Mouse (Mus musculus): ENCODE results near the gene Tapbpl. TPM values are rescaled to one million over a fixed set of nuclear protein-coding genes. Genes with fewer than 3 reads are reported as not detected.

Gene Tapbpl
- polyA plus RNA-seq, 1 experiment from 2014 or later: 1.8 TPM

DNA sequence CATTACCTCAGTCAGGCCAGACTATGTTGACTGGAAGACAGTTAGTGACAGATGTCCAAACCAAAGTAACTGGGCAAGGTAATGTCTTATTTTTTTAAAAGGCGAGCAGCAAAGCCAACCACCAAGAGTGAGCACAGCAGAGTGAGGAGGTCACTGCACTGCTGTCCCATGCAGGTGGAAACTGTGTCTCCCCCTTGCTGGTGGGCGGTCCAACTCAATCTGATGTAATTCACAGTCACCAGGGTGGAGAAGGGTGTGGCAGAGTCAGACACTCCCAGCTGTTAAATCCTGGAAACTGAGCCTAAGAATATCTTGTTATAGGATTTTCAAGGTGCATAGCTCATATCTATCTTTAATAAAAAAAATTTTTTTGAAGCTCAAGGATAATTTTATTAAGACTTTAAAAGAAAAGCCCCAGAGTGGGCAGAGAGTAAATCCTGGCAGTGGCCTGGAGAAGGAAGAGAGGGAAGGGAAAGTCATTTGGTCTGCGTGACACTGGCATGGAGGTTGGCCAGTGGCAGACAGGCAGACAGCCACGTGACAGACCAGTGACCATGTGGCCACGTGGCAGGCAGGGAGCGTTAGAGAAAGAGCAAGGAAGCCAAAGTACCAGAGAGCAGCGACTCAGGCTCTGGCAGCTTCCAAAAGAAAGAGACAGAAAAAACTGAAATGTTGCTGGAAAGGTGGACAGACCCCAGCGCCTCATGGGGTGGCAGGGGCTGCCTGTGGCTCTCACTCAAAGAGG, 24.7 kb upstream of the Tapbpl start:
- H3K27me3 ChIP-seq (ENCODE audit: low read depth, poor library complexity, severe bottlenecking): no peaks in the 10 kb centered on the region

DNA sequence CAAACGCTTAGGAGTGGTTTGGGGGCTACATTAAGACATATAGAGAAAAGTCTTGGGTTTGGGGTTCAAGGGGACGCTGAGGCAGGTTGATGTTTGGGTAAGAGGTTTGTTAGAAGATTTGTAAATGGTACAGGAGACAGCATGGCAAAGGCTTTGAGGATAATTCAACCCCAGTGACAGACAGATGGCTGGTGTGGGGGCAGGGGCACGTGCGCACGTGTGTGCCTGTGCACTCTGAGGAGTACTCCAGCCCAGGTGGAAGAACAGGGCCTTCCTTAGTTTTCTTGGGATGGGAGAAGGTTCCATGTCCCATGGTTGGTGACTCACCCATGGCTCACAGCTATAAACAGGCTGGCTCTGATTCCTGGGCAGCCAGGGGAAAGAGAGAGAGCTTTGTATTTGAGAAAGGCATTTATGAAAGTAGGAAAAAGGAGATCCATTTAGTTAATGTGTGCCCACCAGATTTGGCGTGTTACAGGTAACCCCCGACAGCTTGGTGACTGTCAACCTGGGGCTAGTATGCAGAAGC, 23.9 kb upstream of the Tapbpl start:
- Histone ChIP-seq H3K27ac (no peak overlapping the region), H3K4me1 (0 out of 2 replicates have a peak, but pooled peaks cover 3% of the 10 kb centered on the region), H3K9me3 (replicated peaks) (no peaks in the 10 kb centered on the region), H3K36me3 (no peaks in the 10 kb centered on the region), H3K27me3 (ENCODE audit: low read depth, poor library complexity, severe bottlenecking) (no peaks in the 10 kb centered on the region), H3K4me3 (no peak overlapping the region)
- WGBS: 87% methylated on average over 7 of the region's 7 CpGs
- no peak for DNase-seq (ENCODE audit: low spot score)

More for the DNA sequence above, 24.7 kb upstream of the Tapbpl start:
- 81% methylated on average over 8 of the region's 8 CpGs for WGBS
- no peak for DNase-seq (ENCODE audit: low spot score)
- no peaks in the 10 kb centered on the region for H3K9me3 ChIP-seq (replicated peaks)
- no peaks in the 10 kb centered on the region for H3K36me3 ChIP-seq
- H3K27ac ChIP-seq: no peak overlapping the region
- 0 out of 2 replicates have a peak, but pooled peaks cover 3% of the 10 kb centered on the region for H3K4me1 ChIP-seq
- no peak overlapping the region for H3K4me3 ChIP-seq

DNA sequence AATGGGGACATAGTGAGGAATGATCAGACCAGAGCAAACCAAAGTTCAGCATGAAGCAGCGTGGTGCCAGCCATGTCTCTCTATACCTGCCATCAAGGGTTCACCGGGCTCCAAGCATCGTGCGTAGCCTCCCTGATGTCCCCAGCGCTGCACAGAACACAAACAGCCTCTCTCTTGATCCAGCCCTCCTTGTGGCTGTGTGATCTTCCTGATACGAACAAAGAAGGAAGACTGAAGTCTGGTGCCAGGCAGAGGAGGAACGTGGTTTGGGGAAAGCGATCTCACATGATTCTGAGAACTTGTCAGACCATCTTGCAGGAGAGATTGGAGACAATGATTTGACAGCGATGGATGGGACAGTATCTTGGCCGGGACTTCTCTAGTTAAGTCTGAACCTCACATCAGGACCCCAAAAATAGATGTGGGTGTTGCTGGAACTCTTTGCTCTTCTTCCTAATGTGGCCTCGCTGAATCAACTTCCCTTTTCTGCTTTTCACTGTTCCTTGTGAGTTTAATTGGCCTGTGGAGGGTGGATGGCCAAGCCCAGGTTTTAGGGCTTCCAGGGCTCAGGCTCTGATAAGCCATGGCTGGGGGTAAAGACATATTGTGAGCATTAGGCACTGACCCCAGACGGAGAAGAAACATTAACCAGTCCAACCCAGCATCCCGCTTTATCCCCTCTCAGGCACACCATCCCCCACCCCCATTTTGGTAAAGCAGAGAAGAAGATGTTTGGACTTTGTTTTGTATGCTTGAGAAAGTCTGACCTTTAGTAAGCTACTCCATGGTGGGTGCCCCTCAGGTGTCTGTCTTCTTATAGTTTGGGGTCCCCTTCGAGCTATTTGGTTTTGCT, 22.4 kb upstream of the Tapbpl start:
- no peaks in the 10 kb centered on the region for H3K27me3 ChIP-seq (ENCODE audit: low read depth, poor library complexity, severe bottlenecking)
- H3K9me3 ChIP-seq (replicated peaks): no peaks in the 10 kb centered on the region
- 84% methylated on average over 14 of the region's 14 CpGs for WGBS
- 0 out of 2 replicates have a peak, but pooled peaks cover 3% of the 10 kb centered on the region for H3K4me1 ChIP-seq
- H3K27ac ChIP-seq: no peak overlapping the region
- H3K36me3 ChIP-seq: no peaks in the 10 kb centered on the region
- no peak overlapping the region for H3K4me3 ChIP-seq
- no peak for DNase-seq (ENCODE audit: low spot score)

GRCm38 (mm10) chr6:125252711-125253110, 21.1 kb upstream of the Tapbpl start:
- H3K27ac ChIP-seq: no peak overlapping the region
- H3K9me3 ChIP-seq (replicated peaks): no peaks in the 10 kb centered on the region
- H3K27me3 ChIP-seq (ENCODE audit: low read depth, poor library complexity, severe bottlenecking): no peaks in the 10 kb centered on the region
- 0 out of 2 replicates have a peak, but pooled peaks cover 1% of the 10 kb centered on the region for H3K4me1 ChIP-seq
- no peaks in the 10 kb centered on the region for H3K36me3 ChIP-seq
- WGBS: 94% methylated on average over 8 of the region's 8 CpGs
- DNase-seq (ENCODE audit: low spot score): no peak
- H3K4me3 ChIP-seq: no peak overlapping the region

- Histone ChIP-seq H3K27me3 (ENCODE audit: low read depth, poor library complexity, severe bottlenecking) (no peaks in the 10 kb centered on the region), H3K4me3 (no peak overlapping the region), H3K4me1 (no peaks in the 10 kb centered on the region), H3K9me3 (replicated peaks) (no peaks in the 10 kb centered on the region), H3K36me3 (no peaks in the 10 kb centered on the region), H3K27ac (no peak overlapping the region)
- WGBS: 90% methylated on average over 3 of the region's 3 CpGs
- DNase-seq (ENCODE audit: low spot score): no peak
Observed at GRCm38 (mm10) chr6:125252285-125252684, 20.6 kb upstream of the Tapbpl start.

- H3K36me3 ChIP-seq: no peaks in the 10 kb centered on the region
- WGBS: 23% methylated on average over 1 of the region's 1 CpGs
Observed at GRCm38 (mm10) chr6:125244551-125244950, 12.9 kb upstream of the Tapbpl start.

DNA sequence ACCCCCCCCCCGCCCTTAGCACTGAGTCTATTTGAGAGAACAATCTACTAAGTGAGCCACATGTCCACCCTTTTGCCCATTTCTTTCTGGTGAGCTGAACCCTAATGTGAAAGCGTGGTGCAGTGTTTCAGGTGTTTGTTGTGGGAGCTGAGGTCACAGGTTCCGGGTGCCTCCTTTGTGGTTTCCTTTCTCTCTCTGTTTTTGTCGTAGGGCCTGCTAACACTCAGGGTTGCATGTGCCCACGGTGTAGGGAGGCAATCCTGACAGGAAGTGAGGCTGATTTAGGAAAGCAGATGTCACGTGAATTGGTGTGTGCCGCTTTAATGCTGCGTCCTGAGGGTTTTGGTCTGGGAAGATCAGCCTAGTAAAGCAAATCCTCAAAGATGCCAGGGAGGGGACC, 9.9 kb upstream of the Tapbpl start:
- WGBS: 93% methylated on average over 8 of the region's 8 CpGs

More at GRCm38 (mm10) chr6:125244551-125244950, 12.9 kb upstream of the Tapbpl start:
- H3K4me3 ChIP-seq: no peak overlapping the region
- DNase-seq (ENCODE audit: low spot score): no peak
- H3K27ac ChIP-seq: no peak overlapping the region
- H3K4me1 ChIP-seq: no peaks in the 10 kb centered on the region
- no peaks in the 10 kb centered on the region for H3K9me3 ChIP-seq (replicated peaks)
- H3K27me3 ChIP-seq (ENCODE audit: low read depth, poor library complexity, severe bottlenecking): no peaks in the 10 kb centered on the region

DNA sequence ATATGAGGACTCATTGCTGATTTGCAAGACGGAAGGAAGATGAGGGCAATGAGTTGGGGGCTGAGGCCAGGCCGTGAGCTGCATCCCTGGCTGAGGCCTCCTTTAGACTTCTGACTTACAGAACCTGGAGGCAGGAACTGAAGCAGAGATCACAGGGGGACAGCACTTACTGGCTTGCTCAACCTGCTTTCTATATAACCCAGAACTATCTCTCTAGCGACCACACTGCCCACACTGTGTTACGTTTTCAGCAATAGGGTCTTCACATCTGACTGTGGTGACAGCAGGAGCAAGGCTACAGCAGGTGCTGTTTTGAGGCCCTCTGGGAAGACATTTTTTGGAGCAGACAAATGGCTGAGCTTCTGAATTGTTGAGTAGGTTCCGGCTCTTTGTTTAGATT, 9.0 kb upstream of the Tapbpl start:
- H3K4me3 ChIP-seq: no peak overlapping the region
- no peaks in the 10 kb centered on the region for H3K27me3 ChIP-seq (ENCODE audit: low read depth, poor library complexity, severe bottlenecking)
- H3K27ac ChIP-seq: no peak overlapping the region
- H3K9me3 ChIP-seq (replicated peaks): no peaks in the 10 kb centered on the region
- no peaks in the 10 kb centered on the region; the same call in 1 of the 2 replicates for H3K4me1 ChIP-seq
- H3K36me3 ChIP-seq: no peaks in the 10 kb centered on the region
- 91% methylated on average over 5 of the region's 5 CpGs for WGBS
- no peak for DNase-seq (ENCODE audit: low spot score)

More for the DNA sequence above, 9.9 kb upstream of the Tapbpl start:
- no peaks in the 10 kb centered on the region for H3K9me3 ChIP-seq (replicated peaks)
- no peak overlapping the region for H3K4me3 ChIP-seq
- H3K36me3 ChIP-seq: no peaks in the 10 kb centered on the region
- no peaks in the 10 kb centered on the region; the same call in 1 of the 2 replicates for H3K4me1 ChIP-seq
- DNase-seq (ENCODE audit: low spot score): no peak
- H3K27ac ChIP-seq: no peak overlapping the region
- no peaks in the 10 kb centered on the region for H3K27me3 ChIP-seq (ENCODE audit: low read depth, poor library complexity, severe bottlenecking)

- no peak overlapping the region for H3K27ac ChIP-seq
- WGBS: 90% methylated on average over 5 of the region's 5 CpGs
Observed at GRCm38 (mm10) chr6:125239547-125239946, 7.9 kb upstream of the Tapbpl start.

DNA sequence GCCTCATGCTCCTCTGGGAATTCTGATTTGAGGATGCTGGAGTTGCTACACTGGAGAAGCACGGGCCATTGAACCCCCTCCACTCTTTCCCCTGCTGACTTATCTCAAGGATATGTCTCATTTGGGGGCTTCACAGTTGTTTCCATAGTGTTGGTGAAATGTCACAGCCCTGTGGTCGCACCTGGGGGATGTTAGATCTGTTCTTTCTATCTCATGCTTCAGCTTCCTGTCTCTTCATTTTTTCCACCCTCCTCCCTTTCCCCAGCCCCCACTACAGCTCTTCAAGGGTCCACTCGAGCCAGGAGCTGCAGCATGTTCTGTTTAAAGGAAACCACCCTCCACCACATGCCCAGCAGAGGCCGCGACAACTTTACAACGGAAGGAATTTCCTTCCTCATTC, 6.7 kb upstream of the Tapbpl start:
- DNase-seq (ENCODE audit: low spot score): no peak
- Histone ChIP-seq H3K36me3 (no peaks in the 10 kb centered on the region), H3K4me1 (peaks cover 6% of the 10 kb centered on the region; the same call in 1 of the 2 replicates), H3K4me3 (no peak overlapping the region), H3K9me3 (replicated peaks) (no peaks in the 10 kb centered on the region), H3K27me3 (ENCODE audit: low read depth, poor library complexity, severe bottlenecking) (no peaks in the 10 kb centered on the region), H3K27ac (no peak overlapping the region)
- WGBS: 75% methylated on average over 6 of the region's 6 CpGs

More at GRCm38 (mm10) chr6:125239547-125239946, 7.9 kb upstream of the Tapbpl start:
- H3K4me1 ChIP-seq: peaks cover 2% of the 10 kb centered on the region; the same call in 1 of the 2 replicates
- H3K27me3 ChIP-seq (ENCODE audit: low read depth, poor library complexity, severe bottlenecking): no peaks in the 10 kb centered on the region
- H3K9me3 ChIP-seq (replicated peaks): no peaks in the 10 kb centered on the region
- no peak overlapping the region for H3K4me3 ChIP-seq
- DNase-seq (ENCODE audit: low spot score): no peak
- no peaks in the 10 kb centered on the region for H3K36me3 ChIP-seq

GRCm38 (mm10) chr6:125237421-125237820, 5.8 kb upstream of the Tapbpl start:
- DNase-seq (ENCODE audit: low spot score): no peak
- Histone ChIP-seq H3K4me3 (no peak overlapping the region), H3K27ac (no peak overlapping the region), H3K4me1 (peaks cover 6% of the 10 kb centered on the region), H3K27me3 (ENCODE audit: low read depth, poor library complexity, severe bottlenecking) (no peaks in the 10 kb centered on the region), H3K9me3 (replicated peaks) (no peaks in the 10 kb centered on the region), H3K36me3 (no peaks in the 10 kb centered on the region)
- WGBS: 85% methylated on average over 4 of the region's 4 CpGs

- Histone ChIP-seq H3K4me3 (no peak within 1 kb of the TSS), H3K9me3 (replicated peaks) (no peaks in the 10 kb centered on the region), H3K27me3 (ENCODE audit: low read depth, poor library complexity, severe bottlenecking) (no peaks in the 10 kb centered on the region), H3K27ac (no peak within 1 kb of the TSS), H3K36me3 (no peaks in the 10 kb centered on the region), H3K4me1 (peaks cover 12% of the 10 kb centered on the region)
- WGBS: 49% methylated on average over 6 of the region's 6 CpGs
- no peak for DNase-seq (ENCODE audit: low spot score)
Observed at GRCm38 (mm10) chr6:125236782-125237181, 5.1 kb upstream of the Tapbpl start, which contains the start of gene Cd27. Gene Cd27, minus strand, starts transcription at chr6:125237010.

DNA sequence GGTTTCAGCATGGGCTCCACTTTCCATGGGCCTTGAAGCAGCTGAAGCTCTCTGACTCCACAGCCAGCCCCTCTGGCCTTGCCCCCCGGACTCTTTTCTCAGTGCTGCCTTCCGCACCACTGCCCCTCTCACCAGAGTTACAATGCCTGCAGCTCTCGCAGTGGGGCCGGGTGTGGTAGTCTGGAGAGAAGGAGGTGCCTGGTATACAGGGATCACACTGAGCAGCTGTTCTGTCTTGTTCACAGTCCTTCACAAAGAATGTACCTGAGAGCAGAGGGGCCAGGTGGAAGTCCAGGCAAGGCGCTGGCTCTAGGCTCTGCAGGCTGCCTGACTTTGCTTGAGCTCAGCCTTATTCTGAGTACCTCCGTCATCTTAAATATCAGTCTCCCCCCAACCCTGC, 4.7 kb upstream of the Tapbpl start:
- H3K36me3 ChIP-seq: no peaks in the 10 kb centered on the region
- 81% methylated on average over 6 of the region's 6 CpGs for WGBS
- no peaks in the 10 kb centered on the region for H3K9me3 ChIP-seq (replicated peaks)
- H3K4me3 ChIP-seq: no peak overlapping the region
- no peaks in the 10 kb centered on the region for H3K27me3 ChIP-seq (ENCODE audit: low read depth, poor library complexity, severe bottlenecking)
- DNase-seq (ENCODE audit: low spot score): no peak
- no peak overlapping the region for H3K27ac ChIP-seq
- H3K4me1 ChIP-seq: peaks cover 16% of the 10 kb centered on the region
